Mouse (Mus musculus): ENCODE measurements around the gene Oser1. TPM values are rescaled to one million over a fixed set of nuclear protein-coding genes. Genes with fewer than 3 reads are reported as not detected.

Gene Oser1
- total and polyA plus RNA-seq, 3 experiments, result 43.8 to 53.9 TPM; not detected in 1

GRCm38 (mm10) chr2:163467585-163467984 is 43.1 kb upstream of the Oser1 start:
- Histone ChIP-seq H3K9ac (ENCODE audit: control insufficient read depth, low read depth, low read length, poor library complexity, severe bottlenecking) (no peak overlapping the region), H3K4me1 (ENCODE audit: control insufficient read depth in 1 of 2, insufficient read depth in 2 of 2, low read length in 2 of 2) (peaks cover 0 to 7% of the 10 kb centered on the region in 2 experiments; a peak in 1 of 4 replicates), H3K36me3 (ENCODE audit: control insufficient read depth in 1 of 2, insufficient read depth in 2 of 2, low read length in 2 of 2) (peaks cover 0 to 5% of the 10 kb centered on the region in 2 experiments; a peak in 1 of 4 replicates), H3K9me3 (replicated peaks; ENCODE audit: insufficient read depth, low read length) (no peaks in the 10 kb centered on the region), H3K27me3 (ENCODE audit: control insufficient read depth in 1 of 2, insufficient read depth in 2 of 2, low read length in 2 of 2) (no peaks in the 10 kb centered on the region), H3K27ac (ENCODE audit: control insufficient read depth, low read depth, low read length) (no peak overlapping the region), H3K4me3 (ENCODE audit: control insufficient read depth in 1 of 2, insufficient read depth in 1 of 2, low read depth in 2 of 2, low read length in 2 of 2) (no peak overlapping the region), H3K79me2 (ENCODE audit: control insufficient read depth, insufficient read depth, low read length, poor library complexity) (peaks cover 4% of the 10 kb centered on the region)
- no peak for TF ChIP-seq SMC3 (IDR thresholded peaks at IDR 0.05; ENCODE audit: low read depth, low read length)
- no peak for TF ChIP-seq MYC (IDR thresholded peaks at IDR 0.05; ENCODE audit: low read depth, low read length)
- TF ChIP-seq TBP (IDR thresholded peaks at IDR 0.05; ENCODE audit: low read depth, low read length), result no peak
- TF ChIP-seq MAX (IDR thresholded peaks at IDR 0.05; ENCODE audit: low read length), result no peak
- no peak for TF ChIP-seq RCOR1 (IDR thresholded peaks at IDR 0.05; ENCODE audit: low read depth, low read length)
- TF ChIP-seq MXI1 (IDR thresholded peaks at IDR 0.05; ENCODE audit: low read depth, low read length), result no peak
- TF ChIP-seq MYB (IDR thresholded peaks at IDR 0.05; ENCODE audit: low read depth, low read length), result no peak
- no peak for TF ChIP-seq JUND (IDR thresholded peaks at IDR 0.05; ENCODE audit: low read depth, low read length)
- no peak for TF ChIP-seq TAL1 (IDR thresholded peaks at IDR 0.05; ENCODE audit: low read length)
- no peak for TF ChIP-seq ZNF384 (IDR thresholded peaks at IDR 0.05; ENCODE audit: low read depth, low read length)
- TF ChIP-seq POLR2AphosphoS5 (IDR thresholded peaks at IDR 0.05; ENCODE audit: borderline replicate concordance, low read depth, low read length), result no peak
- no peak for TF ChIP-seq MAZ (IDR thresholded peaks at IDR 0.05; ENCODE audit: low read depth, low read length)
- TF ChIP-seq GATA1 (IDR thresholded peaks at IDR 0.05; ENCODE audit: low read depth, low read length), result no peak
- TF ChIP-seq CHD1 (IDR thresholded peaks at IDR 0.05; ENCODE audit: low read depth, low read length), result no peak
- no peak for TF ChIP-seq EP300 (IDR thresholded peaks at IDR 0.05; ENCODE audit: low read depth in 1 of 2, low read length in 2 of 2)
- no peak for TF ChIP-seq CTCF (IDR thresholded peaks at IDR 0.05 in 2 of 3, conservative IDR thresholded peaks at IDR 0.05 in 1 of 3; ENCODE audit: control insufficient read depth in 1 of 3, insufficient read depth in 1 of 3, low read depth in 2 of 3, low read length in 3 of 3, poor library complexity in 1 of 3, severe bottlenecking in 1 of 3)
- TF ChIP-seq POLR2A (IDR thresholded peaks at IDR 0.05; ENCODE audit: control insufficient read depth in 1 of 2, insufficient read depth in 1 of 2, low read depth in 1 of 2, low read length in 2 of 2, poor library complexity in 1 of 2), result no peak
- no peak for TF ChIP-seq ZMIZ1 (IDR thresholded peaks at IDR 0.05; ENCODE audit: low read depth, low read length)
- TF ChIP-seq ZC3H11A (IDR thresholded peaks at IDR 0.05; ENCODE audit: low read depth, low read length), result no peak
- TF ChIP-seq USF2 (IDR thresholded peaks at IDR 0.05; ENCODE audit: borderline replicate concordance in 1 of 2, insufficient read depth in 1 of 2, low read depth in 1 of 2, low read length in 2 of 2), result no peak
- DNase-seq (ENCODE audit: low read depth, low spot score), result no peak

GRCm38 (mm10) chr2:163466771-163467170 is 42.3 kb upstream of the Oser1 start:
- H3K79me2 ChIP-seq (ENCODE audit: control insufficient read depth, insufficient read depth, low read length, poor library complexity), result no peaks in the 10 kb centered on the region; the same call in none of the 2 replicates
- peaks cover 0 to 5% of the 10 kb centered on the region in 2 experiments; a peak in 1 of 4 replicates for H3K36me3 ChIP-seq (ENCODE audit: control insufficient read depth in 1 of 2, insufficient read depth in 2 of 2, low read length in 2 of 2)
- no peak for TF ChIP-seq GATA1 (IDR thresholded peaks at IDR 0.05; ENCODE audit: low read depth, low read length)
- H3K4me1 ChIP-seq (ENCODE audit: control insufficient read depth in 1 of 2, insufficient read depth in 2 of 2, low read length in 2 of 2), result peaks cover 0 to 7% of the 10 kb centered on the region in 2 experiments; a peak in 1 of 4 replicates
- no peak overlapping the region for H3K27ac ChIP-seq (ENCODE audit: control insufficient read depth, low read depth, low read length)
- DNase-seq (ENCODE audit: low read depth, low spot score), result no peak
- H3K9me3 ChIP-seq (replicated peaks; ENCODE audit: insufficient read depth, low read length), result no peaks in the 10 kb centered on the region
- H3K4me3 ChIP-seq (ENCODE audit: control insufficient read depth in 1 of 2, insufficient read depth in 1 of 2, low read depth in 2 of 2, low read length in 2 of 2), result no peak overlapping the region
- H3K9ac ChIP-seq (ENCODE audit: control insufficient read depth, low read depth, low read length, poor library complexity, severe bottlenecking), result no peak overlapping the region
- no peaks in the 10 kb centered on the region for H3K27me3 ChIP-seq (ENCODE audit: control insufficient read depth in 1 of 2, insufficient read depth in 2 of 2, low read length in 2 of 2)

Data from MEL (cell line).